Mouse (Mus musculus) olfactory bulb, adult 2 months (tissue): Measurements from ENCODE around the gene Ptpn1.

Source experiments
- CTCF ChIP-seq: fragments of 200-500 bp; IDR thresholded peaks from 2 replicates; pipeline ENCODE4 v1.5.1; 2012; ENCODE audit warnings: low read depth, mild to moderate bottlenecking, low read length, moderate library complexity; ENCODE audit not compliant: insufficient read depth
- POLR2A ChIP-seq: fragments of 200-500 bp; IDR thresholded peaks from 2 replicates; pipeline ENCODE4 v1.6.1; 2012; ENCODE audit warnings: mild to moderate bottlenecking, low read depth, low read length, moderate library complexity; ENCODE audit not compliant: insufficient read depth

- TF ChIP-seq CTCF (no peak), POLR2A (no peak)
Measured at GRCm38 (mm10) chr2:168005616-168006015, 73.8 kb downstream of the Ptpn1 start.
